In genomic region chr11:74750662-74751351, GRCm38 (mm10) we compare ENCODE assay signal across 13 mouse cellular contexts. TPM values are rescaled to one million over a fixed set of nuclear protein-coding genes. Genes with fewer than 3 reads are reported as not detected.
DNase-seq lines count a peak whose midpoint lies in the region; ATAC-seq and TF ChIP-seq lines count a peak whose summit lies in the region.
"Had no signal": no experiment of that assay in that cellular context is flagged by ENCODE, and none has a peak within 500 bp of the region (broad histone marks: within the 10 kb centered on the region; RNA-seq: fewer than 3 reads in every experiment).

No protein-coding gene starts in this region.

- no peak for ATAC-seq in hindbrain, embryonic 13.5 days (ENCODE audit: low FRiP score)
- ATAC-seq in hindbrain, embryonic 12.5 days (ENCODE audit: low FRiP score) = no peak
- ATAC-seq in Patski = no peak
- no peak for ATAC-seq in forebrain, embryonic 14.5 days
- no peak for ATAC-seq in midbrain, embryonic 15.5 days (replicated peaks)
- ATAC-seq in heart, embryonic 12.5 days (ENCODE audit: insufficient number of reproducible peaks, low FRiP score) = no peak

- in situ Hi-C loops in Patski (cut with MboI; ENCODE audit: low pct_unique_long_range_greater_than_20kb) = no loop called here

- no peaks in the 10 kb centered on the region for H3K9me3 ChIP-seq in hindbrain, embryonic 13.5 days
- no peaks in the 10 kb centered on the region for H3K9me3 ChIP-seq in hindbrain, embryonic 12.5 days (replicated peaks)
- no peaks in the 10 kb centered on the region for H3K9me3 ChIP-seq in forebrain, embryonic 14.5 days (replicated peaks; ENCODE audit: control insufficient read depth, low read length)
- H3K9me3 ChIP-seq in midbrain, embryonic 15.5 days = no peaks in the 10 kb centered on the region
- no peaks in the 10 kb centered on the region for H3K9me3 ChIP-seq in heart, embryonic 12.5 days (replicated peaks)
- H3K9me3 ChIP-seq: G1E had no signal

- H3K4me2 ChIP-seq in hindbrain, embryonic 13.5 days = no peak overlapping the region
- no peak overlapping the region for H3K4me2 ChIP-seq in hindbrain, embryonic 12.5 days (replicated peaks)
- H3K4me2 ChIP-seq in forebrain, embryonic 14.5 days (ENCODE audit: low read length) = no peak overlapping the region
- no peak overlapping the region for H3K4me2 ChIP-seq in midbrain, embryonic 15.5 days
- H3K4me2 ChIP-seq in heart, embryonic 12.5 days = no peak overlapping the region
- H3K4me2 ChIP-seq: lung, embryonic 14.5 days had no signal

- no peaks in the 10 kb centered on the region for H3K27me3 ChIP-seq in hindbrain, embryonic 13.5 days
- no peaks in the 10 kb centered on the region for H3K27me3 ChIP-seq in hindbrain, embryonic 12.5 days
- no peaks in the 10 kb centered on the region for H3K27me3 ChIP-seq in Patski
- no peaks in the 10 kb centered on the region for H3K27me3 ChIP-seq in forebrain, embryonic 14.5 days (replicated peaks; ENCODE audit: control insufficient read depth, insufficient read depth, low read length)
- no peaks in the 10 kb centered on the region for H3K27me3 ChIP-seq in midbrain, embryonic 15.5 days (replicated peaks)
- H3K27me3 ChIP-seq in heart, embryonic 12.5 days (replicated peaks) = no peaks in the 10 kb centered on the region

- peaks cover 8% of the 10 kb centered on the region for H3K4me1 ChIP-seq in hindbrain, embryonic 13.5 days (replicated peaks)
- H3K4me1 ChIP-seq in hindbrain, embryonic 12.5 days = no peaks in the 10 kb centered on the region
- H3K4me1 ChIP-seq in forebrain, embryonic 14.5 days (ENCODE audit: control insufficient read depth, insufficient read depth, low read length) = 0 out of 2 replicates have a peak, but pooled peaks cover 3% of the 10 kb centered on the region
- H3K4me1 ChIP-seq in midbrain, embryonic 15.5 days = peaks cover 4% of the 10 kb centered on the region
- H3K4me1 ChIP-seq in heart, embryonic 12.5 days (replicated peaks) = peaks cover 36% of the 10 kb centered on the region

- peak; percentile 17 for DNase-seq in Patski (ENCODE audit: low read depth, low spot score)
- DNase-seq in forebrain, embryonic 14.5 days (ENCODE audit: low spot score) = no peak
- no peak for DNase-seq in ovary, postnatal 36 days (ENCODE audit: low spot score)
- DNase-seq: adrenal gland, postnatal 14 days; cerebellum, postnatal 25 days; gastrocnemius, postnatal 36 days; kidney, postnatal 10 days; lung, embryonic 14.5 days had no signal

- CTCF ChIA-PET in Patski (lab: Charles Lee) = no interaction called here

- POLR2A ChIA-PET in Patski (lab: Charles Lee) = no interaction called here

- peak overlapping the region; percentile 70 for H3K27ac ChIP-seq in hindbrain, embryonic 13.5 days
- H3K27ac ChIP-seq in hindbrain, embryonic 12.5 days = no peak overlapping the region
- H3K27ac ChIP-seq in forebrain, embryonic 14.5 days (ENCODE audit: low read depth, low read length) = peak overlapping the region; percentile 73; the same call in 1 of the 2 replicates
- H3K27ac ChIP-seq in midbrain, embryonic 15.5 days = peak overlapping the region; percentile 69
- H3K27ac ChIP-seq in heart, embryonic 12.5 days (ENCODE audit: poor library complexity, severe bottlenecking) = no peak overlapping the region

- no peaks in the 10 kb centered on the region for H3K36me3 ChIP-seq in hindbrain, embryonic 13.5 days
- H3K36me3 ChIP-seq in hindbrain, embryonic 12.5 days = no peaks in the 10 kb centered on the region
- H3K36me3 ChIP-seq in forebrain, embryonic 14.5 days (ENCODE audit: control insufficient read depth, insufficient read depth, low read length) = no peaks in the 10 kb centered on the region
- no peaks in the 10 kb centered on the region for H3K36me3 ChIP-seq in midbrain, embryonic 15.5 days (replicated peaks)
- no peaks in the 10 kb centered on the region for H3K36me3 ChIP-seq in heart, embryonic 12.5 days
- H3K36me3 ChIP-seq: G1E had no signal

- TF ChIP-seq CTCF in Patski (IDR thresholded peaks at IDR 0.05) = no peak

- 87% methylated on average over 7 of the region's 7 CpGs for WGBS in hindbrain, embryonic 13.5 days
- WGBS in hindbrain, embryonic 12.5 days = 88% methylated on average over 7 of the region's 7 CpGs
- 74% methylated on average over 7 of the region's 7 CpGs for WGBS in forebrain, embryonic 14.5 days
- 84% methylated on average over 7 of the region's 7 CpGs for WGBS in midbrain, embryonic 15.5 days
- WGBS in heart, embryonic 12.5 days = 70% methylated on average over 7 of the region's 7 CpGs

- no peak overlapping the region for H3K4me3 ChIP-seq in hindbrain, embryonic 13.5 days
- H3K4me3 ChIP-seq in hindbrain, embryonic 12.5 days = no peak overlapping the region
- no peak overlapping the region for H3K4me3 ChIP-seq in forebrain, embryonic 14.5 days (ENCODE audit: low read depth, low read length)
- no peak overlapping the region for H3K4me3 ChIP-seq in midbrain, embryonic 15.5 days
- no peak overlapping the region for H3K4me3 ChIP-seq in heart, embryonic 12.5 days

- H3K9ac ChIP-seq in hindbrain, embryonic 13.5 days = no peak overlapping the region
- H3K9ac ChIP-seq in hindbrain, embryonic 12.5 days = no peak overlapping the region
- H3K9ac ChIP-seq in forebrain, embryonic 14.5 days (ENCODE audit: low read length) = no peak overlapping the region
- H3K9ac ChIP-seq in midbrain, embryonic 15.5 days = no peak overlapping the region
- H3K9ac ChIP-seq in heart, embryonic 12.5 days = no peak overlapping the region
- H3K9ac ChIP-seq: lung, embryonic 14.5 days had no signal

RNA-seq across cellular contexts. Expression of gene Mettl16, which starts 19.8 kb away (rescaled TPM):
- 53.8 and 55.4 TPM in 2 replicates for polyA plus RNA-seq in hindbrain, embryonic 13.5 days (2015; fragmentation: Nextera tagmentation; extraction: Ambion mirVana)
- 57.5 and 58.5 TPM in 2 replicates for polyA plus RNA-seq in hindbrain, embryonic 12.5 days (2016; fragmentation: Nextera tagmentation; extraction: Ambion mirVana)
- 33.6 TPM for polyA plus RNA-seq in Patski (2021)
- 32.1 and 38.8 TPM in 2 replicates for polyA plus RNA-seq in forebrain, embryonic 14.5 days (2014; fragmentation: Nextera tagmentation; extraction: Ambion mirVana)
- polyA plus RNA-seq in midbrain, embryonic 15.5 days (2015; fragmentation: Nextera tagmentation; extraction: Ambion mirVana) = 55.2 TPM in 2 replicates
- 34.6 and 37.0 TPM in 2 replicates for polyA plus RNA-seq in heart, embryonic 12.5 days (2016; fragmentation: Nextera tagmentation; extraction: Ambion mirVana)

RNA-seq across cellular contexts. Expression of gene Pafah1b1, which starts 26.3 kb away (rescaled TPM):
- 62.2 and 75.3 TPM in 2 replicates for polyA plus RNA-seq in hindbrain, embryonic 13.5 days (2015; fragmentation: Nextera tagmentation; extraction: Ambion mirVana)
- 77.8 and 85.6 TPM in 2 replicates for polyA plus RNA-seq in hindbrain, embryonic 12.5 days (2016; fragmentation: Nextera tagmentation; extraction: Ambion mirVana)
- 109 TPM for polyA plus RNA-seq in Patski (2021)
- polyA plus RNA-seq in forebrain, embryonic 14.5 days (2014; fragmentation: Nextera tagmentation; extraction: Ambion mirVana) = 88.2 and 104 TPM in 2 replicates
- polyA plus RNA-seq in midbrain, embryonic 15.5 days (2015; fragmentation: Nextera tagmentation; extraction: Ambion mirVana) = 45.0 and 47.9 TPM in 2 replicates
- polyA plus RNA-seq in heart, embryonic 12.5 days (2016; fragmentation: Nextera tagmentation; extraction: Ambion mirVana) = 57.7 and 63.4 TPM in 2 replicates

Comparison
In these comparisons a context has a peak if more than half of its experiments do, and no peak if none do; other contexts are left out.
1. H3K27ac ChIP-seq: peak in hindbrain, embryonic 13.5 days (single experiment), forebrain, embryonic 14.5 days (single experiment) and midbrain, embryonic 15.5 days (single experiment); none in hindbrain, embryonic 12.5 days (single experiment) and heart, embryonic 12.5 days (single experiment).